Mouse (Mus musculus) intestine, embryonic 16.5 days (tissue): ENCODE measurements at regions not wholly inside any gene's neighbourhood (a gene's known extent, or its start where the extent isn't known, plus 50 kb on each side); places are given as distances from the start of the nearest gene placed in this dataset.

ENCODE experiments used
- ATAC-seq: fragments of 200-750 bp; cut with Nextera tagmentation; 2 replicates; pipeline ENCODE4 v1.8.0; 2017; ENCODE audit warnings: moderate TSS enrichment, moderate library complexity
- H3K27ac ChIP-seq: fragments of 300-500 bp; sonication (generic); 2 replicates; pipeline ENCODE4 v1.5.1; 2014; ENCODE audit warnings: mild to moderate bottlenecking, low read length
- H3K27me3 ChIP-seq: fragments of 300-500 bp; sonication (generic); replicated peaks from 2 replicates; pipeline ENCODE4 v1.6.1; 2014; ENCODE audit warnings: low read length, control low read depth, mixed read lengths; ENCODE audit not compliant: control insufficient read depth, insufficient read depth
- H3K36me3 ChIP-seq: fragments of 300-500 bp; sonication (generic); 2 replicates; pipeline ENCODE4 v1.6.1; 2014; ENCODE audit warnings: low read length, control low read depth; ENCODE audit not compliant: control insufficient read depth, insufficient read depth
- H3K4me1 ChIP-seq: fragments of 300-500 bp; sonication (generic); 2 replicates; pipeline ENCODE4 v1.6.1; 2014; ENCODE audit warnings: low read length, control low read depth, mixed read lengths; ENCODE audit not compliant: control insufficient read depth, insufficient read depth
- H3K4me2 ChIP-seq: fragments of 300-500 bp; sonication (generic); 2 replicates; pipeline ENCODE4 v1.6.1; 2014; ENCODE audit warnings: low read depth, low read length, control low read depth
- H3K4me3 ChIP-seq: fragments of 300-500 bp; sonication (generic); 2 replicates; pipeline ENCODE4 v1.5.1; 2014; ENCODE audit warnings: mild to moderate bottlenecking, low read length
- H3K9ac ChIP-seq: fragments of 300-500 bp; sonication (generic); 2 replicates; pipeline ENCODE4 v1.6.1; 2014; ENCODE audit warnings: low read depth, low read length
- H3K9me3 ChIP-seq: fragments of 300-500 bp; sonication (generic); 2 replicates; pipeline ENCODE4 v1.6.1; 2016; ENCODE audit warnings: low read length, control low read depth; ENCODE audit not compliant: control insufficient read depth
- WGBS: fragments of 180-500 bp; shearing (Covaris S2); extraction: QIAGEN DNeasy Blood & Tissue Kit; methylation state at CpG from one replicate; pipeline ENCODE4 v1.1.7; 2014; 5-methylcytosine and 5-hydroxymethylcytosine counted together

- Histone ChIP-seq H3K9ac (no peak overlapping the region), H3K4me3 (no peak overlapping the region), H3K9me3 (no peaks in the 10 kb centered on the region), H3K4me2 (no peak overlapping the region), H3K4me1 (0 out of 2 replicates have a peak, but pooled peaks cover 2% of the 10 kb centered on the region), H3K36me3 (no peaks in the 10 kb centered on the region), H3K27me3 (no peaks in the 10 kb centered on the region), H3K27ac (no peak overlapping the region)
- peak; percentile 90 for ATAC-seq
- WGBS, result 51% methylated on average over 5 of the region's 5 CpGs
Measured at GRCm38 (mm10) chr13:45208540-45209197, 130.2 kb downstream of the Gm9817 start.

GRCm38 (mm10) chr13:45211241-45211640 is 132.7 kb downstream of the Gm9817 start:
- whole genome bisulfite sequencing, result 79% methylated on average over 9 of the region's 9 CpGs
- H3K9ac ChIP-seq, result no peak overlapping the region
- H3K4me1 ChIP-seq, result 0 out of 2 replicates have a peak, but pooled peaks cover 2% of the 10 kb centered on the region
- H3K36me3 ChIP-seq, result no peaks in the 10 kb centered on the region
- no peaks in the 10 kb centered on the region for H3K27me3 ChIP-seq
- H3K27ac ChIP-seq, result no peak overlapping the region
- ATAC-seq, result no peak
- H3K9me3 ChIP-seq, result peaks cover 3% of the 10 kb centered on the region; the same call in 1 of the 2 replicates
- no peak overlapping the region for H3K4me3 ChIP-seq
- no peak overlapping the region for H3K4me2 ChIP-seq

- H3K4me1 ChIP-seq, result 0 out of 2 replicates have a peak, but pooled peaks cover 2% of the 10 kb centered on the region
- peaks cover 3% of the 10 kb centered on the region; the same call in 1 of the 2 replicates for H3K9me3 ChIP-seq
- H3K27ac ChIP-seq, result no peak overlapping the region
- H3K4me3 ChIP-seq, result no peak overlapping the region
- no peak overlapping the region for H3K9ac ChIP-seq
- WGBS, result 42% methylated on average over 5 of the region's 5 CpGs
- ATAC-seq, result peak; percentile 50; the same call in 1 of the 2 replicates
- no peaks in the 10 kb centered on the region for H3K36me3 ChIP-seq
- no peaks in the 10 kb centered on the region for H3K27me3 ChIP-seq
- H3K4me2 ChIP-seq, result no peak overlapping the region
Measured at GRCm38 (mm10) chr13:45213116-45213834, 134.8 kb downstream of the Gm9817 start.

GRCm38 (mm10) chr13:45218251-45218650 is 139.8 kb downstream of the Gm9817 start:
- Histone ChIP-seq H3K36me3 (no peaks in the 10 kb centered on the region), H3K27me3 (no peaks in the 10 kb centered on the region), H3K9me3 (peaks cover 3% of the 10 kb centered on the region; the same call in 1 of the 2 replicates), H3K9ac (no peak overlapping the region), H3K27ac (no peak overlapping the region), H3K4me1 (no peaks in the 10 kb centered on the region), H3K4me3 (no peak overlapping the region), H3K4me2 (no peak overlapping the region)
- no peak for ATAC-seq
- WGBS, result 89% methylated on average over 4 of the region's 4 CpGs

- H3K4me1 ChIP-seq, result no peaks in the 10 kb centered on the region
Measured at GRCm38 (mm10) chr13:45219671-45220070, 141.2 kb downstream of the Gm9817 start.

GRCm38 (mm10) chr13:45230804-45231203 is 152.3 kb downstream of the Gm9817 start:
- H3K27ac ChIP-seq, result no peak overlapping the region
- no peak overlapping the region for H3K4me2 ChIP-seq
- H3K4me1 ChIP-seq, result no peaks in the 10 kb centered on the region
- WGBS, result 85% methylated on average over 2 of the region's 2 CpGs
- no peaks in the 10 kb centered on the region for H3K9me3 ChIP-seq
- no peak overlapping the region for H3K4me3 ChIP-seq
- no peak for ATAC-seq
- H3K36me3 ChIP-seq, result no peaks in the 10 kb centered on the region
- no peaks in the 10 kb centered on the region for H3K27me3 ChIP-seq
- H3K9ac ChIP-seq, result no peak overlapping the region

More at GRCm38 (mm10) chr13:45219671-45220070, 141.2 kb downstream of the Gm9817 start:
- no peaks in the 10 kb centered on the region for H3K27me3 ChIP-seq
- H3K27ac ChIP-seq, result no peak overlapping the region
- 64% methylated on average over 3 of the region's 3 CpGs for WGBS
- peaks cover 3% of the 10 kb centered on the region; the same call in 1 of the 2 replicates for H3K9me3 ChIP-seq
- H3K36me3 ChIP-seq, result no peaks in the 10 kb centered on the region
- no peak overlapping the region for H3K4me3 ChIP-seq
- no peak overlapping the region for H3K4me2 ChIP-seq
- ATAC-seq, result no peak
- H3K9ac ChIP-seq, result no peak overlapping the region

- Histone ChIP-seq H3K36me3 (no peaks in the 10 kb centered on the region), H3K27me3 (no peaks in the 10 kb centered on the region), H3K4me2 (no peak overlapping the region), H3K9me3 (no peaks in the 10 kb centered on the region), H3K4me1 (peaks cover 12% of the 10 kb centered on the region; the same call in 1 of the 2 replicates), H3K27ac (no peak overlapping the region), H3K4me3 (no peak overlapping the region), H3K9ac (no peak overlapping the region)
- WGBS, result 59% methylated on average over 5 of the region's 5 CpGs
- ATAC-seq, result no peak
Measured at GRCm38 (mm10) chr13:45235236-45235635, 154.3 kb upstream of the Mylip start.

GRCm38 (mm10) chr13:45238258-45238657 is 151.3 kb upstream of the Mylip start:
- WGBS, result 59% methylated on average over 7 of the region's 7 CpGs
- no peak overlapping the region for H3K4me3 ChIP-seq
- H3K27ac ChIP-seq, result no peak overlapping the region
- H3K4me1 ChIP-seq, result peaks cover 12% of the 10 kb centered on the region; the same call in 1 of the 2 replicates
- H3K9ac ChIP-seq, result no peak overlapping the region
- no peaks in the 10 kb centered on the region for H3K36me3 ChIP-seq
- no peaks in the 10 kb centered on the region for H3K27me3 ChIP-seq
- H3K4me2 ChIP-seq, result no peak overlapping the region
- ATAC-seq, result peak; percentile 72; the same call in 1 of the 2 replicates
- H3K9me3 ChIP-seq, result no peaks in the 10 kb centered on the region

- Histone ChIP-seq H3K27me3 (no peaks in the 10 kb centered on the region), H3K4me3 (no peak overlapping the region), H3K27ac (no peak overlapping the region), H3K36me3 (no peaks in the 10 kb centered on the region), H3K9ac (no peak overlapping the region), H3K9me3 (no peaks in the 10 kb centered on the region), H3K4me1 (peaks cover 12% of the 10 kb centered on the region; the same call in 1 of the 2 replicates), H3K4me2 (0 out of 2 replicates have a peak overlapping the region, but pooled peaks have one; percentile 17)
- WGBS, result 53% methylated on average over 9 of the region's 9 CpGs
- peak; percentile 42; the same call in 1 of the 2 replicates for ATAC-seq
Measured at GRCm38 (mm10) chr13:45239153-45239552, 150.4 kb upstream of the Mylip start.
